Mouse (Mus musculus): ENCODE measurements around the gene Larp6. TPM values are rescaled to one million over a fixed set of nuclear protein-coding genes. Genes with fewer than 3 reads are reported as not detected.

Gene Larp6
- polyA plus RNA-seq, 1 experiment from 2014 or later, result 21.9 TPM

- Histone ChIP-seq H3K9ac (no peak overlapping the region), H3K4me3 (no peak overlapping the region), H3K4me2 (no peak overlapping the region), H3K27me3 (replicated peaks) (no peaks in the 10 kb centered on the region), H3K4me1 (0 out of 2 replicates have a peak, but pooled peaks cover 3% of the 10 kb centered on the region), H3K9me3 (no peaks in the 10 kb centered on the region), H3K27ac (no peak overlapping the region), H3K36me3 (replicated peaks) (no peaks in the 10 kb centered on the region)
- 54% methylated on average over 9 of the region's 9 CpGs for WGBS
- no peak for ATAC-seq (replicated peaks)
Measured at GRCm38 (mm10) chr9:60782057-60782789, 69.4 kb downstream of the Larp6 start.

- 68% methylated on average over 4 of the region's 4 CpGs for WGBS
- H3K4me1 ChIP-seq, result 0 out of 2 replicates have a peak, but pooled peaks cover 3% of the 10 kb centered on the region
- H3K4me2 ChIP-seq, result no peak overlapping the region
- H3K27me3 ChIP-seq (replicated peaks), result no peaks in the 10 kb centered on the region
- H3K36me3 ChIP-seq (replicated peaks), result no peaks in the 10 kb centered on the region
- ATAC-seq (replicated peaks), result no peak
- no peak overlapping the region for H3K4me3 ChIP-seq
- no peaks in the 10 kb centered on the region for H3K9me3 ChIP-seq
- no peak overlapping the region for H3K9ac ChIP-seq
- no peak overlapping the region for H3K27ac ChIP-seq
Measured at GRCm38 (mm10) chr9:60785069-60785468, 72.3 kb downstream of the Larp6 start.

- H3K9ac ChIP-seq, result no peak overlapping the region
- no peak overlapping the region for H3K27ac ChIP-seq
- no peak for ATAC-seq (replicated peaks)
- no peak overlapping the region for H3K4me2 ChIP-seq
- H3K27me3 ChIP-seq (replicated peaks), result no peaks in the 10 kb centered on the region
- no peaks in the 10 kb centered on the region for H3K36me3 ChIP-seq (replicated peaks)
- no peaks in the 10 kb centered on the region for H3K9me3 ChIP-seq
- H3K4me1 ChIP-seq, result no peaks in the 10 kb centered on the region
- H3K4me3 ChIP-seq, result no peak overlapping the region
- 49% methylated on average over 2 of the region's 2 CpGs for WGBS
Measured at GRCm38 (mm10) chr9:60787517-60788110, 74.8 kb downstream of the Larp6 start.

Other genes starting within 250 kb of the Larp6 start
- 6.4 and 8.5 TPM in 2 replicates for gene Thsd4, start 190.9 kb upstream of the Larp6 start, polyA plus RNA-seq (2015; fragmentation: Nextera tagmentation; extraction: Ambion mirVana)
- 80.4 and 80.9 TPM in 2 replicates for gene Lrrc49, start 24.8 kb upstream of the Larp6 start, polyA plus RNA-seq (2015; fragmentation: Nextera tagmentation; extraction: Ambion mirVana)
- 17.5 and 18.0 TPM in 2 replicates for gene Uaca, start 81.6 kb downstream of the Larp6 start, polyA plus RNA-seq (2015; fragmentation: Nextera tagmentation; extraction: Ambion mirVana)

Measured in midbrain, embryonic 15.5 days (tissue).